Mouse (Mus musculus) layer of hippocampus, postnatal 14 days (tissue): ENCODE results near the gene Amer2. TPM values are rescaled to one million over a fixed set of nuclear protein-coding genes. Genes with fewer than 3 reads are reported as not detected.

Experiments used
- total RNA-seq, 2 experiments: library from RNA; stranded (reverse); gene quantifications; 2 replicates each; pipeline ENCODE4 v1.2.3; 2021

The Amer2 gene
- total RNA-seq, 2 experiments from 2014 or later, result 44.0 to 44.2 TPM

Other genes starting within 250 kb of the Amer2 start
- gene Atp8a2, start 176.1 kb upstream of the Amer2 start, total RNA-seq, result 10 to 100 TPM; 51.4 to 61.8 TPM
- not detected for gene Nupl1, start 121.8 kb upstream of the Amer2 start, total RNA-seq
- 10 to 100 TPM; 82.2 to 86.4 TPM for gene Gm49336, start 121.8 kb upstream of the Amer2 start, total RNA-seq
- 100 to 1,000 TPM; 102 to 106 TPM for gene Mtmr6, start 108.0 kb upstream of the Amer2 start, total RNA-seq